Mouse (Mus musculus): ENCODE measurements around the gene Fignl1.

DNA sequence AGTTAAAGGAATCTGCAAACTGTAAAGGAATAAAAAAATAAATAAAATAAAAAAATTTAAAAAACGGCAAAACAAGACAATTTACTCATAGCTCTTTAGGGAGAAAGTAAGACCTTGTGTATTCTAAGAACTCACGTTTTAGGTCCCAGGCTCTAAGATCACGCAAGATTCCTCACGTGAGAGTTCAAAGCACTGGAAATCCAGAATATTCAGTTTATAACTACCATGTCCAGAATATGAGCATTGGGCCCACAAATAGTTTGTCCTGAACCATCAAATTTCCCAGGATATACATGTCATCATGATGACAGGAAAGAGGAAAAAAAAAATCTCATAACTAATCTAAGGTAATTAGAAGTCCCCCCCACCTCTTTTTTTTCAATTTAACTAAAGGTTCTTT lies 27.0 kb upstream of the Fignl1 start:
- TF ChIP-seq USF1 (IDR thresholded peaks at IDR 0.05; ENCODE audit: low read depth) (no peak), POLR2A (IDR thresholded peaks at IDR 0.05; ENCODE audit: insufficient read length, low read depth) (no peak), MYOG (IDR thresholded peaks at IDR 0.05; ENCODE audit: control insufficient read depth in 1 of 3, insufficient read depth in 1 of 3, insufficient read length in 2 of 3, low read depth in 2 of 3) (no peak)

All from myocyte (in vitro differentiated cells).